Mouse (Mus musculus) bone marrow macrophage, adult 2 months (primary cell): ENCODE results near the gene Abcd3.

ENCODE experiments used
- CTCF ChIP-seq: IDR thresholded peaks from 2 replicates; pipeline ENCODE4 v1.5.1; 2012; ENCODE audit warnings: low read depth, mild to moderate bottlenecking, low read length, moderate library complexity
- POLR2A ChIP-seq: IDR thresholded peaks from 2 replicates; pipeline ENCODE4 v1.6.1; 2012; ENCODE audit warnings: mild to moderate bottlenecking, low read depth, low read length, borderline replicate concordance

GRCm38 (mm10) chr3:121713151-121713701 lies 101.9 kb downstream of the Abcd3 start:
- no peak for TF ChIP-seq POLR2A
- TF ChIP-seq CTCF = no peak
